Mouse (Mus musculus) right cerebral cortex, postnatal 4 days (tissue): ENCODE data around the gene Prrg3.
"Not testable (repeated sequence)": the region's sequence is repeated elsewhere in the genome, so short reads cannot be mapped to it uniquely, and the experiment has no call there.

Experiments
- DNase-seq: peaks from one replicate; pipeline ENCODE4 v3.0.0-alpha.2; 2022

The Prrg3 gene

GRCm38 (mm10) chrX:71962073-71963051 is at the start of gene Prrg3:
Gene Prrg3 (plus strand): TSS chrX:71962624.
- DNase-seq: peak; percentile 47

- peak; percentile 16 for DNase-seq
Observed at GRCm38 (mm10) chrX:71946631-71947030, 15.8 kb upstream of the Prrg3 start.

GRCm38 (mm10) chrX:71958366-71958765 is 4.1 kb upstream of the Prrg3 start:
- DNase-seq: no peak

GRCm38 (mm10) chrX:71963275-71963912 is 970 bp downstream of the Prrg3 start:
- DNase-seq: peak; percentile 7

GRCm38 (mm10) chrX:71968216-71968615 is 5.8 kb downstream of the Prrg3 start:
- DNase-seq: no peak

- no peak for DNase-seq
Observed at GRCm38 (mm10) chrX:71968816-71969215, 6.4 kb downstream of the Prrg3 start.

- DNase-seq: no peak
Observed at GRCm38 (mm10) chrX:71971325-71971724, 8.9 kb downstream of the Prrg3 start.

- DNase-seq: no peak
Observed at GRCm38 (mm10) chrX:71972686-71973085, 10.3 kb downstream of the Prrg3 start, which contains the start of gene Fate1. Gene Fate1 (plus strand): TSS chrX:71972986.

- DNase-seq: not testable (repeated sequence)
Observed at GRCm38 (mm10) chrX:71977681-71978080, 15.3 kb downstream of the Prrg3 start.

GRCm38 (mm10) chrX:71980443-71980842 is 18.0 kb downstream of the Prrg3 start:
- DNase-seq: no peak

GRCm38 (mm10) chrX:71981322-71981721 is 18.9 kb downstream of the Prrg3 start:
- DNase-seq: no peak

GRCm38 (mm10) chrX:71983205-71983604 is 20.8 kb downstream of the Prrg3 start:
- DNase-seq: no peak

- DNase-seq: no peak
Observed at GRCm38 (mm10) chrX:71983775-71984174, 21.4 kb downstream of the Prrg3 start.

- DNase-seq: no peak
Observed at GRCm38 (mm10) chrX:71991549-71991948, 29.1 kb downstream of the Prrg3 start, which contains the start of gene Cnga2. Gene Cnga2 (plus strand): TSS chrX:71991849.

GRCm38 (mm10) chrX:71995972-71996371 is 33.5 kb downstream of the Prrg3 start:
- no peak for DNase-seq

GRCm38 (mm10) chrX:72009930-72010329 is 47.5 kb downstream of the Prrg3 start:
- DNase-seq: no peak

- peak; percentile 4 for DNase-seq
Observed at GRCm38 (mm10) chrX:72012236-72012635, 49.8 kb downstream of the Prrg3 start.

GRCm38 (mm10) chrX:72012804-72013203 is 50.4 kb downstream of the Prrg3 start:
- DNase-seq: peak; percentile 32

- no peak for DNase-seq
Observed at GRCm38 (mm10) chrX:72022241-72022640, 59.8 kb downstream of the Prrg3 start.
